Mouse (Mus musculus) testis, adult 2 months (tissue): ENCODE measurements at regions not wholly inside any gene's neighbourhood (a gene's known extent, or its start where the extent isn't known, plus 50 kb on each side); places are given as distances from the start of the nearest gene placed in this dataset.

Source experiments
- H3K27ac ChIP-seq: fragments of 200-500 bp; 2 replicates; pipeline ENCODE4 v1.5.1; 2012; ENCODE audit warnings: low read depth, low read length; ENCODE audit not compliant: control insufficient read depth, insufficient read depth
- H3K27me3 ChIP-seq: fragments of 200-500 bp; 2 replicates; pipeline ENCODE4 v1.6.1; 2012; ENCODE audit warnings: mild to moderate bottlenecking, low read length, moderate library complexity; ENCODE audit not compliant: control insufficient read depth, insufficient read depth
- H3K36me3 ChIP-seq: fragments of 200-500 bp; 2 replicates; pipeline ENCODE4 v1.6.1; 2012; ENCODE audit warnings: mild to moderate bottlenecking, low read length; ENCODE audit not compliant: control insufficient read depth, insufficient read depth
- H3K4me1 ChIP-seq: fragments of 200-500 bp; 2 replicates; pipeline ENCODE4 v1.6.1; 2012; ENCODE audit warnings: low read length; ENCODE audit not compliant: control insufficient read depth, insufficient read depth
- H3K4me3 ChIP-seq: fragments of 200-500 bp; 2 replicates; pipeline ENCODE4 v1.5.1; 2012; ENCODE audit warnings: low read depth, mild to moderate bottlenecking, low read length, moderate library complexity, mixed read lengths; ENCODE audit not compliant: control insufficient read depth
- CTCF ChIP-seq: fragments of 200-500 bp; IDR thresholded peaks from 2 replicates; pipeline ENCODE4 v1.5.1; 2012; ENCODE audit warnings: low read depth, mild to moderate bottlenecking, inconsistent platforms, low read length, moderate library complexity; ENCODE audit not compliant: control insufficient read depth, insufficient read depth, insufficient replicate concordance
- POLR2A ChIP-seq: fragments of 200-500 bp; IDR thresholded peaks from 2 replicates; pipeline ENCODE4 v1.6.1; 2012; ENCODE audit warnings: low read depth, mild to moderate bottlenecking, inconsistent platforms, low read length, moderate library complexity; ENCODE audit not compliant: control insufficient read depth

DNA sequence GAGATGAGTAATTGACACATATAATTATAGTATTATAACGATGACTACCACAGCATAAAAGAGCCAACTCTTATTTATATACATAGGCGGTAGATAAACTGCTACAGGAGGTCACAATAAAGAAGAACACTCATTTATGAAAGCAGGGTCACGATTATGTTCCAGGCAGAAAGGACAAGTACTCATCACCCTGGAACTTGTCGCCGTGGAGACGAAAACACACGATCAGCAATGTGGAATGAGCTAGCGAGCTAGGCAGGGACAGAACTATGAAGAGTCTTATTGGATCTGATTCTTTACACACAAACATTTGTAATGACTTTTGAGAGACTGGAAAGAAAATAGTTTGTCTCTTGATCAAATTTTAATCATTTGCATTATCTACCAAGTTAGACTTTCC is 197.9 kb downstream of the Tbx18 start:
- H3K27me3 ChIP-seq, result no peaks in the 10 kb centered on the region
- H3K4me1 ChIP-seq, result no peaks in the 10 kb centered on the region
- TF ChIP-seq CTCF (no peak), POLR2A (no peak)
- no peak overlapping the region for H3K27ac ChIP-seq
- no peak overlapping the region for H3K4me3 ChIP-seq
- H3K36me3 ChIP-seq, result no peaks in the 10 kb centered on the region

DNA sequence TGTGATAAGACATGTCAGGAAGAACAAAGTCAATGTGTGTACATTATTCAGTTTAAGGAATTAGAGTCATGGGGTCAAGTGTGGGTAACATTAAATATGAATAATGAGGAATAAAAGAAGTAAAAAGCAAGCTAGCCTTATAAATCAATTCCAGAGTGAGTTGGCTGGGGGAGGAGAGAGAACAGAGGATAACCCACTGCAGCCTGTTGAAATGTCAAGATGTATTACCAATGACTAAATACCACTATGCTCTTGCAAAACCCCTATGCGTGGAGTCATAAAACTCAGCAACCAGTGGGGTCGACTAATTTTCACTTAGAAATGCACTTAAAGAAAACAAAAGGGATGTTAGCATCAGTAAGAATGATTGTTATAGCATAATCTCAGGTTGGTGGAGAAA is 201.2 kb downstream of the Tbx18 start:
- Histone ChIP-seq H3K27me3 (no peaks in the 10 kb centered on the region), H3K4me3 (no peak overlapping the region), H3K4me1 (no peaks in the 10 kb centered on the region), H3K36me3 (no peaks in the 10 kb centered on the region), H3K27ac (no peak overlapping the region)
- TF ChIP-seq CTCF (no peak), POLR2A (no peak)

DNA sequence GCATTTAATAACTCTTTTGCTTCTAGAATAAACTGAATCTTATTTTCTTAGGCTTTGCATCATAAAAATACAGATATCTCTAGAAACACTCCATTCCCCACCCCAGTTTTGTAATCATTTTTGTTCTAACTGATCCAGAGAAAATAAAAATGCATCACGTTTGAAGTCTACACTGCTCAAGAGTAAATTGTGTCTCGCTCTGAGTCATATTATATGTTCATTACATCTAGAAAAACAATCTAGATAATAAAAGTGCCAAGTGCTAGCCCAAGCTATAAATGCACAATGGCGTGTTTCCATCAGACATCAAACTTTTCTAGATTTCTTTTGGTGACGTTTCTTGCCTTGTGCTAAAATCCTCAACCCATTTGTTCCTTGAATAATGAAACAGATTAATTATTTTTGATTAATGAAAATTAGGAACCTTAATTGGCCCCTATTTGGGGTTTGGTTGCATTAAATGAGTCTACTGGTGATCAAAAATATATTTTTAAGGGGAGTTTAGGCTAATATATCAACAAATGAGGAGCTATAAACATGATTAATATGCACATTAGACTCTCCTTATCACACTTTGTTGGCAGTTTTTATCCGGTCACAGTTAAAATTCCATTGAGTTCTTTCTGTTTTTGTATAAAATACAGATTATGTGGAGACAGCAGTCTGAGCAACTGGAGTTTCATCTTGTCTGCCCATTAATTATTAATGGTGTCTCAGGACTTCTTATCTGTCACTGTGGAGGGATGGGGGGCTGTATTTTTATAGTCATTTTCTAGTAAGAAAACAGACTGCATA is 206.0 kb downstream of the Tbx18 start:
- H3K4me3 ChIP-seq, result no peak overlapping the region
- H3K27ac ChIP-seq, result no peak overlapping the region
- no peaks in the 10 kb centered on the region for H3K36me3 ChIP-seq
- TF ChIP-seq CTCF (no peak), POLR2A (no peak)
- H3K27me3 ChIP-seq, result no peaks in the 10 kb centered on the region
- H3K4me1 ChIP-seq, result no peaks in the 10 kb centered on the region

DNA sequence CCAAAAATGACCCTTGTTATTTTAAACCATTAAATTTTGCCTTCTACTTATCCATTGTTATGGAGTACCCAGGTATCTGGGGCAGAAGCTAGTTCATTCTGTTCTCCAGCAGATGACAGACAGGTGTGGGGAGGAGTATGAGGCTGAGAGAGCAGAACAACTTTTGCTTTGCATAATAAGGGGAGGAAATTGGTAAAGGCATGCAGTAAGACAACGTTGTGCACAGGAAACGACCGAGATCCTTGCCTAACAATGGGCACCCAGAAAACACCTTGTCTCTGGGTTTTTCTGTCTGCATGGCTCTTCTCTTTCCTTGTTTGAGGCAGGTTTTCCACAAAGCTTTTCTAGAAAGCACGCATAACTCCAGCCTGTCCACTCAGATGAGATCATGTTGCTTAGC is 220.4 kb downstream of the Tbx18 start:
- Histone ChIP-seq H3K27ac (no peak overlapping the region), H3K4me3 (no peak overlapping the region), H3K27me3 (no peaks in the 10 kb centered on the region), H3K4me1 (no peaks in the 10 kb centered on the region), H3K36me3 (no peaks in the 10 kb centered on the region)
- TF ChIP-seq CTCF (no peak), POLR2A (no peak)

DNA sequence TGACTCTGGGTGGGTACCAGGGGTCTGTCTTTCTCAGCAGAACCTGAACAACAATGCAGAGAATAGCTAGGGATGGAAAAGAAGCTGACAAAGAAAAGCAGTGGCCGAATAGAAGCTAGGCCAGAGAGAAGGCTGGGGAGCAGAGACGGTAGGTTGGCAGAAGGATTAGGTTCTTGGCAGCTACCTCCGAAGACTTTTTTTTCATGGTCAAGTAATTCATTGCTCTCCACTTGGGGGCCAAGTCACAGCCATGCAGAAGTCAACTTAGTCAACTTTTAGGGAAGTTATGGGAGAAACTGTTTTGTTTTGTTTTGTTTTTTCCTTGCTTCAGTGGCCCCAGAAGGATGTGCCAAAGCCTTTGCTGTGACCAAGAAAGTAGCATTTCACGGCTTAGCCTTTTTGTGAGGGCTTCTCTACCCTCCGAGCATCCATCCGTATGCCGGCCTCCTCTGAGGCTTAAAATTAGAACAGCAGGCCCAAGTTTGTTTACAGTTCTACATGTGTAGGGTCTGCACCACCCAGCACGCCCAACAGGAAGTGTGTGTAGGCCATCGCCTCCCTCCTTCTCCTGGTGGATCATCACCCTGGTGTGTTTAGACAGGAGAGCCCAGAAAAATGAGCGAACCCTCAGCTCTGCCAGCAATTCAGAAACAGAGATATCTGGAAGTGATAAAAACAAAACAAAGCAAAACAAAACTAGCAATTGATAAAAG is 226.2 kb downstream of the Tbx18 start:
- Histone ChIP-seq H3K27ac (no peak overlapping the region), H3K4me3 (no peak overlapping the region), H3K4me1 (no peaks in the 10 kb centered on the region), H3K36me3 (no peaks in the 10 kb centered on the region), H3K27me3 (no peaks in the 10 kb centered on the region)
- TF ChIP-seq CTCF (no peak), POLR2A (no peak)

DNA sequence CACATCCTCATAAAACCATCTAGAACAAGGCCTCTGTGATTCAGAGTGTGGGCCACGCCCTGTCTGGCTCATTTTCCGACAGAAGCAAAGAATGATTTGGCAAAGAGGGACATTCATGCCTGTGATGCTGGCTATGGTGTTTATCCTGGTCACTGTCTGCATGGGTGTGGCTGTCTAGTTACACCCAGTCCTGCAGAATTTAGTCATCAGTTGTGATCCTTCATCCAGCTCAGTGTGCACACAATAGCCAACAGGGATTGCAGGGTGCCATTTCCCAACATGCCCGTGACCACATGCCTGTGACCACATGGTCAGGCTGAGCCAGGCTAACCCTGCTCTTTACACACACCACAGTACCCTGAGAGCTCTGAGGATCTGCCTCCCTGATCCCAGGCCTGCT is 208.8 kb upstream of the Cep162 start:
- H3K4me3 ChIP-seq, result peak overlapping the region; percentile 63
- H3K27ac ChIP-seq, result no peak overlapping the region
- no peak for TF ChIP-seq POLR2A
- TF ChIP-seq CTCF, result no peak

DNA sequence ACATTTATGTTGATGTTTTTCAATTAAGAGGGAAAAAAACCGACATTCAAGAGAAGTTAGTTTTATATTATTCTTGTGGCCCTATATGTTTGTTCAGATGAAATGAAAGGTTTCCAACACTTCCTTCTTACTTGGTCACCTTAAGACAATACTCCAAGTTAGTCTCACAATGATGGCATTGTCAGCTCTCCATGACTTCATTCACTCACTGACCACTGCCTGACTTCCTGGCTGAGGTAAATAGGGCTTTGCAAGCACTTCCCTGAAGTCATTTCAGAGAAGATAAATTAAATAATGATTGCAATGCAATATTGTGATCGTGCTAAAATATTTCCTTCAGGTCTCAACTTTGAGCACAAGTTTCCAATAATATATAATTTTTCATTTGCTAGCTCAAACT is 197.9 kb upstream of the Cep162 start:
- Histone ChIP-seq H3K36me3 (no peaks in the 10 kb centered on the region), H3K27me3 (no peaks in the 10 kb centered on the region), H3K4me3 (no peak overlapping the region), H3K4me1 (no peaks in the 10 kb centered on the region), H3K27ac (no peak overlapping the region)
- TF ChIP-seq CTCF (no peak), POLR2A (no peak)

More for the DNA sequence above, 208.8 kb upstream of the Cep162 start:
- Histone ChIP-seq H3K27me3 (no peaks in the 10 kb centered on the region), H3K4me1 (no peaks in the 10 kb centered on the region), H3K36me3 (no peaks in the 10 kb centered on the region)

DNA sequence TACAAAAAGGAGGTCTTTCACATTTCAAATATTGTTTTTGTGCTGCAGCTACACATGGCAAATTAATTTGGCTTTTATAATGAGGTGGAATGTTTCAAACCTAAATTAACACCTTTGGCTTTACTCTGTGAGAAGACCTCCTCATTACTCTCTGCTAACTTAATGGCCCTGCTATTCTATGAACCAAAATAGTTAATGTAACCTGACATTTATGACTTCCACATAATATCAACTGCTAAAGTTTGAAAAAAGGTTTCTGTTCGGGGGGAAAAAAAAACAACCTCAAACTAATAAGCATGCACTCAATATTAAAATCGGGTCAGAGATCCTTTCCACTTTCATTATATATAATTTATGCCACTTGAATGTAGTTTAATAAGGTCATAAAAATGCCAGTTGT is 197.2 kb upstream of the Cep162 start:
- TF ChIP-seq POLR2A (no peak), CTCF (no peak)
- Histone ChIP-seq H3K36me3 (no peaks in the 10 kb centered on the region), H3K27me3 (no peaks in the 10 kb centered on the region), H3K4me1 (no peaks in the 10 kb centered on the region), H3K27ac (no peak overlapping the region), H3K4me3 (no peak overlapping the region)
